Comparison of ENCODE assay signal across 8 mouse cellular contexts in genomic region chr2:125782719-125783109, GRCm38 (mm10). TPM values are rescaled to one million over a fixed set of nuclear protein-coding genes. Genes with fewer than 3 reads are reported as not detected.
DNase-seq lines count a peak whose midpoint lies in the region; ATAC-seq and TF ChIP-seq lines count a peak whose summit lies in the region.

TSS of gene Secisbp2l (minus strand) at chr2:125782870.

- H3K4me1 ChIP-seq in hindbrain, postnatal 0 days (ENCODE audit: insufficient read depth, low read length), result peaks cover 6% of the 10 kb centered on the region
- peaks cover 52% of the 10 kb centered on the region for H3K4me1 ChIP-seq in megakaryocyte, embryonic 14.5 days

- peak; percentile 39 for DNase-seq in WW6 (ENCODE audit: low read depth, low spot score)
- peak; percentile 90 to 92 for DNase-seq in cerebellum, postnatal 4 days (ENCODE audit: low spot score in 2 of 2)
- peak; percentile 97 for DNase-seq in gastrocnemius, adult 2 months
- DNase-seq in hindbrain, postnatal 0 days (ENCODE audit: low spot score), result peak; percentile 93
- DNase-seq in left cerebral cortex, adult 8-10 months (ENCODE audit: low spot score in 2 of 2), result peak; percentile 92 to 95
- DNase-seq in right cerebral cortex, postnatal 10 days (ENCODE audit: low spot score in 2 of 2), result peak; percentile 95 to 96
- peak; percentile 96 for DNase-seq in urinary bladder, postnatal 25 days (ENCODE audit: low spot score)

- TF ChIP-seq CTCF in gastrocnemius, adult 2 months (IDR thresholded peaks at IDR 0.05), result no peak
- no peak for TF ChIP-seq CTCF in hindbrain, postnatal 0 days (IDR thresholded peaks at IDR 0.05; ENCODE audit: low read depth)

- under 1% methylated on average over 19 of the region's 28 CpGs for WGBS in hindbrain, postnatal 0 days

- peak within 1 kb of the TSS; percentile 70 for H3K9ac ChIP-seq in hindbrain, postnatal 0 days (replicated peaks; ENCODE audit: low read length)

- H3K9me3 ChIP-seq in hindbrain, postnatal 0 days (ENCODE audit: low read length), result no peaks in the 10 kb centered on the region
- no peaks in the 10 kb centered on the region for H3K9me3 ChIP-seq in megakaryocyte, embryonic 14.5 days

- peak within 1 kb of the TSS; percentile 79 for H3K4me2 ChIP-seq in hindbrain, postnatal 0 days (ENCODE audit: low read depth, low read length)

- no peaks in the 10 kb centered on the region for H3K36me3 ChIP-seq in hindbrain, postnatal 0 days (ENCODE audit: insufficient read depth, low read length)
- H3K36me3 ChIP-seq in megakaryocyte, embryonic 14.5 days (replicated peaks; ENCODE audit: low read length), result peaks cover 15% of the 10 kb centered on the region

- H3K4me3 ChIP-seq in gastrocnemius, adult 2 months, result peak within 1 kb of the TSS; percentile 84
- peak within 1 kb of the TSS; percentile 65 for H3K4me3 ChIP-seq in hindbrain, postnatal 0 days (ENCODE audit: low read length)
- peak within 1 kb of the TSS; percentile 94 for H3K4me3 ChIP-seq in megakaryocyte, embryonic 14.5 days (replicated peaks)

- H3K27me3 ChIP-seq in hindbrain, postnatal 0 days (ENCODE audit: insufficient read depth, low read length), result no peaks in the 10 kb centered on the region
- no peaks in the 10 kb centered on the region for H3K27me3 ChIP-seq in megakaryocyte, embryonic 14.5 days (replicated peaks)

- peak within 1 kb of the TSS; percentile 96 for H3K27ac ChIP-seq in gastrocnemius, adult 2 months
- peak within 1 kb of the TSS; percentile 79 for H3K27ac ChIP-seq in hindbrain, postnatal 0 days

- intact Hi-C loops in gastrocnemius, adult 2 months (cut with DNase I), result loop anchor here (5.0 kb wide), 1 partner anchor 75 kb away; the partner anchor contains the start of genes Cops2 and Galk2

- ATAC-seq in hindbrain, postnatal 0 days, result peak; percentile 97

RNA-seq across cellular contexts. Expression of gene Secisbp2l, which starts in this region (rescaled TPM):
- 10 to 100 TPM; 16.3 to 18.2 TPM for total RNA-seq in gastrocnemius, adult 2 months (2021)
- 43.5 and 47.4 TPM in 2 replicates for total RNA-seq in hindbrain, postnatal 0 days (2014; rRNA removed)
- polyA plus RNA-seq in hindbrain, postnatal 0 days (2015; fragmentation: Nextera tagmentation; extraction: Ambion mirVana), result 26.6 and 27.8 TPM in 2 replicates
- 100 to 1,000 TPM in 2 of 4 experiments, 10 to 100 TPM in 2; 91.3 to 107 (median 97.4) TPM for total RNA-seq in left cerebral cortex, adult 8-10 months (2022)
- polyA plus RNA-seq in megakaryocyte, embryonic 14.5 days (2012; ENCODE audit: insufficient read depth, low replicate concordance), result 1.6 and 1.9 TPM in 2 replicates

Comparison
In these comparisons a context has a peak if more than half of its experiments do, and no peak if none do; other contexts are left out.
1. Peak in every context shown above with its lines: DNase-seq, ATAC-seq, H3K4me3 ChIP-seq and H3K27ac ChIP-seq.
2. DNase-seq: peak in every context shown above with its lines; median percentile 97 in gastrocnemius, adult 2 months; 96 in urinary bladder, postnatal 25 days; 96 in right cerebral cortex, postnatal 10 days; 94 in left cerebral cortex, adult 8-10 months; 93 in hindbrain, postnatal 0 days; 91 in cerebellum, postnatal 4 days; 39 in WW6.